Mouse (Mus musculus) lung, adult 2 months (tissue): Measurements from ENCODE around the gene Calcr.

Source experiments
- CTCF ChIP-seq: fragments of 200-500 bp; IDR thresholded peaks from 2 replicates; pipeline ENCODE4 v1.5.1; 2011; ENCODE audit warnings: mild to moderate bottlenecking, low read length, control low read depth; ENCODE audit not compliant: insufficient read depth
- POLR2A ChIP-seq: fragments of 200-500 bp; IDR thresholded peaks from 2 replicates; pipeline ENCODE4 v1.6.1; 2011; ENCODE audit warnings: low read depth, mild to moderate bottlenecking, control low read depth, low read length, borderline replicate concordance; ENCODE audit errors: extremely low read depth

DNA sequence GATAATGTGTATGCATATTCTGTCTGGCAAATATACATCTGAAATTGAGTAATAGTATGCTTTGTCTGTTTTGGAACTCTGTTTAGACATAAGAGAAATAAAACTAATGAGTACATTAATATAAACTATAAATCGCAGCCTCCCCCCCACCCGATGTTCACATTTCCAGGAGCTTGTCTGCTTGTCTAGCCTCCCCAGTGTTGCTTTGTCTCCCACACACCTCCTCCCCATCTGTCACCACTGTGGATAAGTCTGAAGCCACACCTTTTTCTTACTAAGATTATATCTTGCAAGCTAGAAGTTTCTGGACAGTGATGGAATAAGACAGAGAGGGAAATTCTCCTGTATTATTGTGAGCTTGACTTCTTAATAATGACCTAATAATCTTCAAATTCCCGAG, 12.9 kb downstream of the Calcr start:
- TF ChIP-seq CTCF (no peak), POLR2A (no peak)
